Mouse (Mus musculus) megakaryocyte, embryonic 14.5 days (primary cell): ENCODE data around the gene Tspear.
"Not testable (repeated sequence)": the region's sequence is repeated elsewhere in the genome, so short reads cannot be mapped to it uniquely, and the experiment has no call there.

Experiments used
- FLI1 ChIP-seq: IDR thresholded peaks from 2 replicates; pipeline ENCODE4 v1.6.1; 2012; ENCODE audit warnings: low read length, inconsistent platforms, mixed read lengths
- GATA1 ChIP-seq: IDR thresholded peaks from 3 replicates; pipeline ENCODE4 v1.6.1; 2012; ENCODE audit warnings: mixed read lengths, low read length, inconsistent platforms, borderline replicate concordance

GRCm38 (mm10) chr10:77741924-77742688, 55.7 kb downstream of the Tspear start, which contains the start of gene Gm18596:
- not testable (repeated sequence) for TF ChIP-seq GATA1, FLI1
